20 mouse cellular contexts compared by ENCODE assay signal in the genomic region with DNA sequence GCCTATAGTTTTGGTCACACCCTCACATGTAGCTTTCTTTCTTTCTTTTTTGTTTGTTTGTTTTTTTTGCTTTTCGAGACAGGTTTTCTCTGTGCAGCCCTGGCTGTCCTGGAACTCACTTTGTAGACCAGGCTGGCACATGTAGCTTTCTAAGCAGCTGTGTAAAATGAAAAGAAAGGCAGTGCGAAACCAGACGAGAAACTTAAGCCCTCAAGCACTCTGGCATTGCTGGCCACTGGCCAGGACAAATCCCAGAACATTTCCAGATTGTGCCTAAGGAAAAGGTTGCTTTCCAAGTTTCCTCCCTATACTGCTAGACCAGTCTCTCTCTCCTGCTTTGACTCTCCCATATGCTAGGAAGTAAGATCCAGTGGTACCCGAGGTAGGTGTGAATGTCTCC.
DNase-seq lines count a peak whose midpoint lies in the region; ATAC-seq and TF ChIP-seq lines count a peak whose summit lies in the region.
"Had no signal": no experiment of that assay in that cellular context is flagged by ENCODE, and none has a peak within 500 bp of the region (broad histone marks: within the 10 kb centered on the region; RNA-seq: fewer than 3 reads in every experiment).

No protein-coding gene starts in this region.

- no peaks in the 10 kb centered on the region for H3K36me3 ChIP-seq in heart, embryonic 13.5 days
- H3K36me3 ChIP-seq in forebrain, postnatal 0 days (ENCODE audit: insufficient read depth), result no peaks in the 10 kb centered on the region
- no peaks in the 10 kb centered on the region for H3K36me3 ChIP-seq in thymus, adult 2 months (ENCODE audit: control insufficient read depth, insufficient read depth, low read length)
- H3K36me3 ChIP-seq: hindbrain, embryonic 15.5 days; intestine, embryonic 15.5 days; kidney, embryonic 15.5 days; liver, embryonic 12.5 days; midbrain, embryonic 12.5 days; neural tube, embryonic 13.5 days had no signal

- peak overlapping the region; percentile 29 for H3K27ac ChIP-seq in heart, embryonic 13.5 days (replicated peaks)
- no peak overlapping the region for H3K27ac ChIP-seq in forebrain, postnatal 0 days (ENCODE audit: low read depth, low read length)
- H3K27ac ChIP-seq in thymus, adult 2 months (ENCODE audit: control insufficient read depth, insufficient read depth, low read length), result no peak overlapping the region
- H3K27ac ChIP-seq: hindbrain, embryonic 15.5 days; intestine, embryonic 15.5 days; kidney, embryonic 15.5 days; liver, embryonic 12.5 days; midbrain, embryonic 12.5 days; neural tube, embryonic 13.5 days had no signal

- no peak for TF ChIP-seq CTCF in forebrain, postnatal 0 days (IDR thresholded peaks at IDR 0.05; ENCODE audit: low read depth)
- TF ChIP-seq CTCF in thymus, adult 2 months (IDR thresholded peaks at IDR 0.05; ENCODE audit: borderline replicate concordance, control insufficient read depth, extremely low read depth, insufficient read depth, low read length, poor library complexity), result no peak

- H3K4me3 ChIP-seq in heart, embryonic 13.5 days, result no peak overlapping the region
- no peak overlapping the region for H3K4me3 ChIP-seq in forebrain, postnatal 0 days (ENCODE audit: low read depth, low read length)
- no peak overlapping the region for H3K4me3 ChIP-seq in thymus, adult 2 months (ENCODE audit: control insufficient read depth, insufficient read depth, low read length)
- H3K4me3 ChIP-seq: hindbrain, embryonic 15.5 days; intestine, embryonic 15.5 days; kidney, embryonic 15.5 days; liver, embryonic 12.5 days; midbrain, embryonic 12.5 days; neural tube, embryonic 13.5 days had no signal

- H3K9ac ChIP-seq in heart, embryonic 13.5 days, result no peak overlapping the region
- no peak overlapping the region for H3K9ac ChIP-seq in forebrain, postnatal 0 days
- H3K9ac ChIP-seq: hindbrain, embryonic 15.5 days; intestine, embryonic 15.5 days; kidney, embryonic 15.5 days; liver, embryonic 12.5 days; midbrain, embryonic 12.5 days; neural tube, embryonic 13.5 days had no signal

- TF ChIP-seq POLR2A in thymus, adult 2 months (IDR thresholded peaks at IDR 0.05; ENCODE audit: control insufficient read depth, extremely low read depth, insufficient read depth, low read length, poor library complexity), result no peak

- no peaks in the 10 kb centered on the region for H3K27me3 ChIP-seq in heart, embryonic 13.5 days (replicated peaks)
- H3K27me3 ChIP-seq in forebrain, postnatal 0 days (ENCODE audit: insufficient read depth, low read length), result no peaks in the 10 kb centered on the region
- no peaks in the 10 kb centered on the region for H3K27me3 ChIP-seq in thymus, adult 2 months (ENCODE audit: control insufficient read depth, insufficient read depth, low read length)
- H3K27me3 ChIP-seq: hindbrain, embryonic 15.5 days; intestine, embryonic 15.5 days; kidney, embryonic 15.5 days; liver, embryonic 12.5 days; midbrain, embryonic 12.5 days; neural tube, embryonic 13.5 days had no signal

- no peak for ATAC-seq in heart, embryonic 13.5 days (ENCODE audit: extremely low read depth, insufficient number of reproducible peaks, low FRiP score, low TSS enrichment)
- ATAC-seq in forebrain, postnatal 0 days, result peak; percentile 55
- ATAC-seq: CD4-positive, CD25-positive, alpha-beta regulatory T cell, adult 4 months; intestine, embryonic 15.5 days; liver, embryonic 12.5 days had no signal

- DNase-seq in adrenal gland, postnatal 10 days, result peak; percentile 6
- DNase-seq in adrenal gland, postnatal 14 days, result no peak
- no peak for DNase-seq in heart, adult 8-10 months (ENCODE audit: low spot score)
- DNase-seq in NIH3T3 (ENCODE audit: low read depth), result peak; percentile 37
- peak; percentile 14 for DNase-seq in forebrain, postnatal 0 days
- DNase-seq in thymus, adult 2 months, result no peak
- no peak for DNase-seq in cerebellum, adult 11-12 months
- DNase-seq: heart, postnatal 36 days; layer of hippocampus, postnatal 36 days; lung, adult 2 months; thymus, postnatal 14 days had no signal

- no peak overlapping the region for H3K4me2 ChIP-seq in heart, embryonic 13.5 days
- no peak overlapping the region for H3K4me2 ChIP-seq in forebrain, postnatal 0 days (ENCODE audit: low read depth)
- H3K4me2 ChIP-seq: heart, embryonic 11.5 days; hindbrain, embryonic 15.5 days; intestine, embryonic 15.5 days; kidney, embryonic 15.5 days; liver, embryonic 12.5 days; midbrain, embryonic 12.5 days; neural tube, embryonic 13.5 days had no signal

- peaks cover 14% of the 10 kb centered on the region for H3K4me1 ChIP-seq in heart, embryonic 13.5 days
- 0 out of 2 replicates have a peak, but pooled peaks cover 5% of the 10 kb centered on the region for H3K4me1 ChIP-seq in forebrain, postnatal 0 days (ENCODE audit: insufficient read depth)
- no peaks in the 10 kb centered on the region for H3K4me1 ChIP-seq in thymus, adult 2 months (replicated peaks; ENCODE audit: control insufficient read depth, insufficient read depth, low read length)
- H3K4me1 ChIP-seq: hindbrain, embryonic 15.5 days; liver, embryonic 12.5 days; midbrain, embryonic 12.5 days had no signal

- no peaks in the 10 kb centered on the region for H3K9me3 ChIP-seq in heart, embryonic 13.5 days
- H3K9me3 ChIP-seq in forebrain, postnatal 0 days (ENCODE audit: low read length), result no peaks in the 10 kb centered on the region
- H3K9me3 ChIP-seq: hindbrain, embryonic 15.5 days; intestine, embryonic 15.5 days; kidney, embryonic 15.5 days; liver, embryonic 12.5 days; midbrain, embryonic 12.5 days; neural tube, embryonic 13.5 days had no signal

- WGBS in heart, embryonic 13.5 days, result 44% methylated on average over 4 of the region's 4 CpGs
- WGBS in forebrain, postnatal 0 days, result 47% methylated on average over 4 of the region's 4 CpGs
- 87% methylated on average over 4 of the region's 4 CpGs for WGBS in thymus, adult 2 months

Comparison
In these comparisons a context has a peak if more than half of its experiments do, and no peak if none do; other contexts are left out.
1. DNase-seq: peak in adrenal gland, postnatal 10 days (single experiment), NIH3T3 (single experiment) and forebrain, postnatal 0 days (single experiment); none in adrenal gland, postnatal 14 days (single experiment), heart, adult 8-10 months (single experiment), thymus, adult 2 months (single experiment) and cerebellum, adult 11-12 months (single experiment).